Mouse (Mus musculus) liver, adult 2 months (tissue): Measurements from ENCODE around the gene Cnp. TPM values are rescaled to one million over a fixed set of nuclear protein-coding genes. Genes with fewer than 3 reads are reported as not detected.

Experiments
- DNase-seq: peaks from one replicate; pipeline ENCODE4 v3.0.0-alpha.2; 2011; ENCODE audit warnings: low read depth, low spot score; ENCODE audit errors: extremely low read depth
- H3K27ac ChIP-seq: fragments of 200-500 bp; replicated peaks from 2 replicates; pipeline ENCODE4 v1.5.1; 2012; ENCODE audit warnings: low read depth, mild to moderate bottlenecking, control low read depth, inconsistent platforms, low read length; ENCODE audit not compliant: insufficient read depth
- H3K27me3 ChIP-seq: fragments of 200-500 bp; 2 replicates; pipeline ENCODE4 v1.6.1; 2012; ENCODE audit warnings: mild to moderate bottlenecking, moderate library complexity, low read length, inconsistent platforms; ENCODE audit not compliant: control insufficient read depth, insufficient read depth
- H3K36me3 ChIP-seq: fragments of 200-500 bp; 2 replicates; pipeline ENCODE4 v1.6.1; 2012; ENCODE audit warnings: low read length, inconsistent platforms; ENCODE audit not compliant: control insufficient read depth, insufficient read depth
- H3K4me1 ChIP-seq: fragments of 200-500 bp; 2 replicates; pipeline ENCODE4 v1.6.1; 2011; ENCODE audit warnings: low read length; ENCODE audit not compliant: control insufficient read depth, insufficient read depth
- H3K4me3 ChIP-seq: fragments of 200-500 bp; 2 replicates; pipeline ENCODE4 v1.5.1; 2011; ENCODE audit warnings: low read depth, mild to moderate bottlenecking, control low read depth, low read length, moderate library complexity; ENCODE audit not compliant: insufficient read depth
- H3K79me2 ChIP-seq: fragments of 200-500 bp; 2 replicates; pipeline ENCODE4 v1.6.1; 2012; ENCODE audit warnings: inconsistent platforms, mild to moderate bottlenecking, low read length, moderate library complexity; ENCODE audit not compliant: control insufficient read depth, insufficient read depth
- H3K9ac ChIP-seq: fragments of 200-500 bp; 2 replicates; pipeline ENCODE4 v1.6.1; 2012; ENCODE audit warnings: low read depth, mild to moderate bottlenecking, control low read depth, inconsistent platforms, low read length
- CTCF ChIP-seq: fragments of 200-500 bp; IDR thresholded peaks from 2 replicates; pipeline ENCODE4 v1.5.1; 2011; ENCODE audit warnings: low read depth, low read length, control low read depth
- POLR2A ChIP-seq: fragments of 200-500 bp; IDR thresholded peaks from 2 replicates; pipeline ENCODE4 v1.6.1; 2011; ENCODE audit warnings: low read length, control low read depth; ENCODE audit not compliant: insufficient read depth; ENCODE audit errors: extremely low read depth
- WGBS: fragments of 180-500 bp; shearing (Covaris S2); methylation state at CpG from one replicate; pipeline ENCODE4 v1.1.7; 2018; 5-methylcytosine and 5-hydroxymethylcytosine counted together
- polyA plus RNA-seq: library from polyadenylated mRNA; depleted of rRNA; stranded (reverse); fragments of >200 nt; gene quantifications from 2 replicates; pipeline ENCODE4 v1.2.3, GENCODE M21; 2012
- total RNA-seq: library from RNA; depleted of rRNA; stranded (reverse); fragments of >200 nt; gene quantifications from 2 replicates; pipeline ENCODE4 v1.2.3, GENCODE M21; 2014

Gene Cnp
- total and polyA plus RNA-seq, 2 experiments, result 11.6 to 17.3 TPM

- peaks cover 62% of the 10 kb centered on the region for H3K36me3 ChIP-seq
- peaks cover 15% of the 10 kb centered on the region; the same call in 1 of the 2 replicates for H3K79me2 ChIP-seq
- H3K27me3 ChIP-seq, result no peaks in the 10 kb centered on the region
- TF ChIP-seq CTCF, result no peak
- no peak for TF ChIP-seq POLR2A
- no peak overlapping the region for H3K4me3 ChIP-seq
- H3K27ac ChIP-seq, result no peak overlapping the region
- no peak overlapping the region for H3K9ac ChIP-seq
- 88% methylated on average over 4 of the region's 4 CpGs for WGBS
- peaks cover 10% of the 10 kb centered on the region for H3K4me1 ChIP-seq
- DNase-seq, result no peak
Measured at GRCm38 (mm10) chr11:100598074-100598473, 23.4 kb downstream of the Cnp start.

- Histone ChIP-seq H3K36me3 (peaks cover 48% of the 10 kb centered on the region), H3K27me3 (no peaks in the 10 kb centered on the region), H3K4me1 (peaks cover 7% of the 10 kb centered on the region), H3K9ac (no peak overlapping the region), H3K79me2 (peaks cover 39% of the 10 kb centered on the region), H3K4me3 (no peak overlapping the region), H3K27ac (no peak overlapping the region)
- no peak for TF ChIP-seq POLR2A
- no peak for TF ChIP-seq CTCF
- 91% methylated on average over 3 of the region's 3 CpGs for WGBS
- no peak for DNase-seq
Measured at GRCm38 (mm10) chr11:100601372-100601771, 26.7 kb downstream of the Cnp start.

GRCm38 (mm10) chr11:100603155-100603554 lies 28.5 kb downstream of the Cnp start:
- no peak overlapping the region for H3K4me3 ChIP-seq
- H3K36me3 ChIP-seq, result peaks cover 36% of the 10 kb centered on the region
- 58% methylated on average over 9 of the region's 9 CpGs for WGBS
- no peak for TF ChIP-seq CTCF
- TF ChIP-seq POLR2A, result no peak
- peaks cover 8% of the 10 kb centered on the region for H3K4me1 ChIP-seq
- no peak overlapping the region for H3K27ac ChIP-seq
- no peaks in the 10 kb centered on the region for H3K27me3 ChIP-seq
- no peak for DNase-seq
- no peak overlapping the region for H3K9ac ChIP-seq
- H3K79me2 ChIP-seq, result peaks cover 47% of the 10 kb centered on the region

GRCm38 (mm10) chr11:100603813-100604212 lies 29.1 kb downstream of the Cnp start:
- 78% methylated on average over 8 of the region's 8 CpGs for WGBS
- no peak for TF ChIP-seq POLR2A
- TF ChIP-seq CTCF, result no peak
- H3K4me1 ChIP-seq, result peaks cover 8% of the 10 kb centered on the region
- H3K27ac ChIP-seq, result no peak overlapping the region
- H3K27me3 ChIP-seq, result no peaks in the 10 kb centered on the region
- peaks cover 50% of the 10 kb centered on the region for H3K79me2 ChIP-seq
- no peak overlapping the region; the same call in 1 of the 2 replicates for H3K9ac ChIP-seq
- H3K36me3 ChIP-seq, result peaks cover 32% of the 10 kb centered on the region
- DNase-seq, result no peak
- H3K4me3 ChIP-seq, result no peak overlapping the region

- no peak for TF ChIP-seq CTCF
- TF ChIP-seq POLR2A, result no peak
- Histone ChIP-seq H3K4me1 (peaks cover 10% of the 10 kb centered on the region), H3K27ac (no peak overlapping the region), H3K27me3 (no peaks in the 10 kb centered on the region), H3K36me3 (peaks cover 25% of the 10 kb centered on the region), H3K4me3 (no peak overlapping the region), H3K79me2 (peaks cover 50% of the 10 kb centered on the region), H3K9ac (no peak overlapping the region)
- no peak for DNase-seq
- whole genome bisulfite sequencing, result 86% methylated on average over 4 of the region's 4 CpGs
Measured at GRCm38 (mm10) chr11:100604321-100605005, 29.8 kb downstream of the Cnp start.

GRCm38 (mm10) chr11:100605451-100605850 lies 30.7 kb downstream of the Cnp start:
- Histone ChIP-seq H3K9ac (no peak overlapping the region), H3K27ac (no peak overlapping the region), H3K79me2 (peaks cover 50% of the 10 kb centered on the region), H3K4me1 (peaks cover 17% of the 10 kb centered on the region), H3K4me3 (no peak overlapping the region), H3K27me3 (no peaks in the 10 kb centered on the region), H3K36me3 (peaks cover 17% of the 10 kb centered on the region)
- TF ChIP-seq POLR2A (no peak), CTCF (no peak)
- 90% methylated on average over 10 of the region's 10 CpGs for WGBS
- DNase-seq, result no peak
